Mouse (Mus musculus) testis, adult 2 months (tissue): ENCODE measurements at regions not wholly inside any gene's neighbourhood (a gene's known extent, or its start where the extent isn't known, plus 50 kb on each side); places are given as distances from the start of the nearest gene placed in this dataset.

Source experiments
- CTCF ChIP-seq: fragments of 200-500 bp; IDR thresholded peaks from 2 replicates; pipeline ENCODE4 v1.5.1; 2012; ENCODE audit warnings: low read depth, mild to moderate bottlenecking, inconsistent platforms, low read length, moderate library complexity; ENCODE audit not compliant: control insufficient read depth, insufficient read depth, insufficient replicate concordance
- POLR2A ChIP-seq: fragments of 200-500 bp; IDR thresholded peaks from 2 replicates; pipeline ENCODE4 v1.6.1; 2012; ENCODE audit warnings: low read depth, mild to moderate bottlenecking, inconsistent platforms, low read length, moderate library complexity; ENCODE audit not compliant: control insufficient read depth

DNA sequence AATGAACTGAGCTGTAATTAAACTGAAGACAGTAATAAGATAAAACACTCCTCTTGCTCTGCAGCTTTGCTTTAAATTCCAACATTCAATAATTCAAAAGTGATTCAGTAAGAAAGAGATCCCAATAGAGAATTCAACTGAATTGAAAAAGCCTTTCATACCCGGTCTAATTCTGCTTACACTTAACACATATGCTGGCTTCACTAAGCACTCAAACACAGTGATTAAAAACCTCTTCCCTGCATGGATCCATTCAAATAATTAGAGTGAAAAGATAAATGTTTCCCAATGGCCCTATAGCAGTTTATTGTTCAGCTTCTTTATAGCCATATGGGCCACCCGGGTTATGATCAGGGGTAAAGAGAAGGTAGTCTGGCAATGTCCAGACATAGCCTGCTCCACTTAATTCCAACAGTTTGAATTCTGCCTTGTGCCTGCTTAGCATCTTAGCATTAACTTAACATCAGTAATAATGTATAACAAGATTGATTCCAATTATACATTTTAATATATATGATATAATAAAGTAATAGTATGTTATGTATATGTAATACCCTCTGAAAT is 659.9 kb upstream of the Kcnd2 start:
- TF ChIP-seq POLR2A (no peak), CTCF (no peak)
